Mouse (Mus musculus) hindbrain, embryonic 14.5 days (tissue): ENCODE results near the gene Isoc2a. TPM values are rescaled to one million over a fixed set of nuclear protein-coding genes. Genes with fewer than 3 reads are reported as not detected.

Source experiments
- ATAC-seq: fragments of 200-750 bp; cut with Nextera tagmentation; 2 replicates; pipeline ENCODE4 v1.8.0; 2017; ENCODE audit warnings: moderate number of reproducible peaks, mild to moderate bottlenecking, moderate TSS enrichment, moderate library complexity; ENCODE audit not compliant: low FRiP score
- DNase-seq: peaks from one replicate; pipeline ENCODE4 v3.0.0-alpha.2; 2015; ENCODE audit warnings: low spot score
- H3K27ac ChIP-seq: fragments of 300-500 bp; sonication (generic); 2 replicates; pipeline ENCODE4 v1.5.1; 2014; ENCODE audit warnings: mild to moderate bottlenecking, moderate library complexity
- H3K27me3 ChIP-seq: fragments of 300-500 bp; sonication (generic); 2 replicates; pipeline ENCODE4 v1.6.1; 2014; ENCODE audit warnings: mild to moderate bottlenecking, low read length, mixed read lengths; ENCODE audit not compliant: control insufficient read depth, insufficient read depth
- H3K36me3 ChIP-seq: fragments of 300-500 bp; sonication (generic); replicated peaks from 2 replicates; pipeline ENCODE4 v1.6.1; 2014; ENCODE audit not compliant: control insufficient read depth, insufficient read depth
- H3K4me1 ChIP-seq: fragments of 300-500 bp; sonication (generic); replicated peaks from 2 replicates; pipeline ENCODE4 v1.6.1; 2014; ENCODE audit warnings: antibody characterized with exemption, low read length, mixed read lengths; ENCODE audit not compliant: control insufficient read depth, insufficient read depth
- H3K4me2 ChIP-seq: fragments of 300-500 bp; sonication (generic); replicated peaks from 2 replicates; pipeline ENCODE4 v1.6.1; 2014; ENCODE audit warnings: mild to moderate bottlenecking, moderate library complexity
- H3K4me3 ChIP-seq: fragments of 300-500 bp; sonication (generic); replicated peaks from 2 replicates; pipeline ENCODE4 v1.5.1; 2014; ENCODE audit warnings: mild to moderate bottlenecking, low read length
- H3K9ac ChIP-seq: fragments of 300-500 bp; sonication (generic); 2 replicates; pipeline ENCODE4 v1.6.1; 2014
- H3K9me3 ChIP-seq: fragments of 300-500 bp; sonication (generic); 2 replicates; pipeline ENCODE4 v1.6.1; 2016; ENCODE audit warnings: low read length; ENCODE audit not compliant: control insufficient read depth
- WGBS: fragments of 180-500 bp; shearing (Covaris S2); extraction: QIAGEN DNeasy Blood & Tissue Kit; methylation state at CpG from one replicate; pipeline ENCODE4 v1.1.7; 2014; 5-methylcytosine and 5-hydroxymethylcytosine counted together
- polyA plus RNA-seq: library from polyadenylated mRNA; unstranded; fragments of >200 nt; fragmentation: Nextera tagmentation; extraction: Ambion mirVana; gene quantifications from 2 replicates; pipeline ENCODE4 v1.2.1, GENCODE M21; 2014

Isoc2a gene
- polyA plus RNA-seq, 1 experiment from 2014 or later: 0.47 TPM

DNA sequence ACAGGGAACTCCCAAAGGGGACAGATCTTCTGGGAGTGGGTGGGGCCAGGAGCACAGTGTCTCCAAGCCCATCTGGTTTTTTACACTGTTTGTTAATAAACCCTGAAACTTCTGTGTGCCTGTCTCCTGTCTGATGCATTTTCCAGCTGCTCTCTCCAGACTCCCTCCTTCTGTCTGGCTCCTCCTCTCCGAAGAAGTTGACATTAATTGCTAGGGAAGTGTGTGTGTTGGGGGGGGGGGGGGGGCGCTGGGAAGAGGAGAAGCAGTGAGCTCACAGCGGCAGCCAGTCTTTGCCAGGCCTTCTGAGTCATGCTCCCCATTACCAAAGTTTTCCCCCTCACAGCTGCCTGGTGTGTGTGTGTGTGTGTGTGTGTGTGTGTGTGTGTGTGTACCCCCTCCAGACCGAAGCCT, 47.9 kb downstream of the Isoc2a start:
- Histone ChIP-seq H3K4me1 (peaks cover 38% of the 10 kb centered on the region), H3K4me2 (peak overlapping the region; percentile 82), H3K4me3 (no peak overlapping the region), H3K36me3 (peaks cover 14% of the 10 kb centered on the region), H3K9me3 (no peaks in the 10 kb centered on the region), H3K27ac (peak overlapping the region; percentile 98), H3K9ac (no peak overlapping the region), H3K27me3 (no peaks in the 10 kb centered on the region)
- WGBS: 9% methylated on average over 3 of the region's 4 CpGs
- DNase-seq: no peak
- no peak for ATAC-seq

DNA sequence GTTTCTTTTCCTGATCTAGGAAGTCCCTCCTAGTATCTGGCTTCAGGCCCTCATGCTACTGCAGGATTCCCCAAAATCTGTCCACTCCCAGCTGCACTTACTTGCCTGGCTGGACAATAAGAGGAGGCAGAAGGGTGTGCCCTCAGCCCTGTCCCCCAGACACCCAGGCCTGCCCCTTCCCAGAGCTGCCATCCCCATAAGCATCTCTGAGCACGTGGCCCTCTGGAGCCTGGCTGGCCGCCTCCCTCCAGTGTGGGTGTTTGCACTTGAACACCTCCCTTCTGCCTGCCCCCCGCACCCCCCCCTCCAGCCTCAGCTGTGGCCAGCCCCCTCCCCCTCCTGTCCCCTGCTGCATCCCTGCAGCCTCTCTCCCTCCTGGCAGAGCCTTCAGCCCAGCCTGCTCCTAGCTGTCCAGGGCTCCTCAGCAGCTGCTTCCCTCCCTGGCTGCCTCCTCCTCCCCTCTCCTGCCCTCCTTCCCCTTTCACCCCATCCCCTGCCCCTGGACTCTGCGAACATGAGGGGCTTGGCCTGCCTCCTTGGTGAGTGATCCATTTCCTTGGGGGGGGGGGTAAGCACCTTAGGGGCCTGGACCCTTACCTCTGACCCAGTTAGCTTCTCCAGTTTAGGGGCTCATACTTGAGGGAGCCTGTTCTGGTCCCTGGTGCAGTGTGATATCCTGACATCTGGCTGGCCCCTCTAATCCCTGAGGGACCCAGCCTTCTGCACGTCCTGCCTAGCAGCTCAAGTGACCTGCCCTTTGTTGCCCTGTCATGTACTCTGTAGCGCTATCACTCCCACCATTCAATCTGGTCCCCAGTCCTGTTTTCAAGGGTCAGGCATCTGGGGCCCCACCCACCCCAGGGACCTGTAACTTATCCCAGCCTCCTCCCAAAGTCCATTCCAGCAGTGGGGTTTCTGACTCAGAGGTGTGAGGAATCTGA, 48.8 kb downstream of the Isoc2a start, which contains the start of gene Ssc5d:
TSS of gene Ssc5d (plus strand) at position 345 of the 941 bp plus-strand sequence.
- WGBS: 3% methylated on average over 6 of the region's 6 CpGs
- Histone ChIP-seq H3K27me3 (no peaks in the 10 kb centered on the region), H3K9ac (peak within 1 kb of the TSS; percentile 66; the same call in 1 of the 2 replicates), H3K36me3 (peaks cover 6% of the 10 kb centered on the region), H3K4me1 (peaks cover 38% of the 10 kb centered on the region), H3K4me2 (peak within 1 kb of the TSS; percentile 82), H3K4me3 (no peak within 1 kb of the TSS), H3K27ac (peak within 1 kb of the TSS; percentile 98), H3K9me3 (no peaks in the 10 kb centered on the region)
- no peak for DNase-seq
- no peak for ATAC-seq

DNA sequence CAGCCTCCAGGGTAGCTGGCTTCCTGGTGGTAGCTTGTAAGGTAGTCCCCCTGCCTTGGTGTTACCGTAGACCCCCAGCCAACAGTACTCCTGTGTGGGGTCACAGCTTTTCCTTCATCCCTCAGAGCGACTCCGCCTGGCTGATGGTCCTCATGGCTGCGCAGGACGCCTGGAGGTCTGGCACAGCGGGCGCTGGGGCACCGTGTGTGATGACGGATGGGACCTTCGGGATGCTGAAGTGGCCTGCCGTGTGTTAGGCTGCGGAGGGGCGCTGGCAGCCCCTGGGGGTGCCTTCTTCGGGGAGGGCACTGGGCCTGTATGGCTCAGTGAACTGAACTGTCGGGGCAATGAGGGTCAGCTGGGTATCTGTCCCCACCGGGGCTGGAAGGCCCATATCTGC, 49.9 kb downstream of the Isoc2a start:
- 63% methylated on average over 16 of the region's 16 CpGs for WGBS

DNA sequence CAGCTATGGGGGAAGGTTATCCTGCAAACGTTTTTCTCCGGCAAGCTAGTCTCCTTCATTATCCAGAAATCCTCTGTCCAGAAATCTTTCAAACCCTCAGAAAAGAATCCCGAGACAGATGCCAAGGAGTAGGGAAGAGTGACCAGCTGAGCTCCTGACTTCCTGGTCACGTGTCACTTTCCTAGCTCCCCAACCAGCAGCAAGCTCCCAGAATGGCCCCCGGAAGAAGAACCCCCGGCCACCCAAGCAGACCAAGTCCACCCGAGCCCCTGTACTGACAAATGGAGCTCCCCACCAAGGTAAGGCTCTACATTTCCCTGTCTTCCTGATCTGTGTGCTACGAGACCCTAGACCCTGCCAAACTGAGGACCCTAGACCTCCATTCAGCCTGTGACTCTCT, 50.8 kb downstream of the Isoc2a start:
- Histone ChIP-seq H3K4me1 (peaks cover 28% of the 10 kb centered on the region), H3K9me3 (no peaks in the 10 kb centered on the region), H3K4me3 (no peak overlapping the region), H3K4me2 (no peak overlapping the region), H3K9ac (no peak overlapping the region), H3K36me3 (no peaks in the 10 kb centered on the region), H3K27me3 (no peaks in the 10 kb centered on the region), H3K27ac (no peak overlapping the region)
- 67% methylated on average over 8 of the region's 8 CpGs for WGBS
- ATAC-seq (no peak), DNase-seq (no peak)

More for the DNA sequence above, 49.9 kb downstream of the Isoc2a start:
- ATAC-seq: no peak
- Histone ChIP-seq H3K4me3 (no peak overlapping the region), H3K27ac (no peak overlapping the region), H3K9me3 (no peaks in the 10 kb centered on the region), H3K36me3 (no peaks in the 10 kb centered on the region), H3K4me1 (peaks cover 34% of the 10 kb centered on the region), H3K4me2 (no peak overlapping the region), H3K9ac (0 out of 2 replicates have a peak overlapping the region, but pooled peaks have one; percentile 25), H3K27me3 (no peaks in the 10 kb centered on the region)
- no peak for DNase-seq

DNA sequence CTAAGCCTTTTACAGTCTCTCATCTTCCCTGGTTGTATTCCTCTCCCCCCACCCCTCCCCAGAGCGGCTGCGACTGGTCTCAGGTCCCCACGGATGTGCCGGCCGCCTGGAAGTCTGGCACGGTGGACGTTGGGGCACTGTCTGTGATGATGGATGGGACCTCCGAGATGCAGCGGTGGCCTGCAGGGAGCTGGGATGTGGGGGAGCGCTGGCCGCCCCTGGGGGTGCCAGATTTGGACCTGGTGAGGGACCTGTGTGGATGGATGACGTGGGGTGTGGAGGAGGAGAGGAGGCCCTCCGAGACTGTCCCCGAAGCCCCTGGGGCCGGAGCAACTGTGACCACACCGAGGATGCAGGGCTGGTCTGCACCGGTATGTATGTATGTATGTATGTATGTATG, 51.4 kb downstream of the Isoc2a start:
- no peak for DNase-seq
- no peak overlapping the region for H3K27ac ChIP-seq
- no peaks in the 10 kb centered on the region for H3K36me3 ChIP-seq
- H3K27me3 ChIP-seq: no peaks in the 10 kb centered on the region
- peaks cover 28% of the 10 kb centered on the region for H3K4me1 ChIP-seq
- no peak overlapping the region for H3K4me3 ChIP-seq
- no peak for ATAC-seq
- no peak overlapping the region for H3K4me2 ChIP-seq
- H3K9me3 ChIP-seq: no peaks in the 10 kb centered on the region
- no peak overlapping the region for H3K9ac ChIP-seq
- 67% methylated on average over 16 of the region's 17 CpGs for WGBS

DNA sequence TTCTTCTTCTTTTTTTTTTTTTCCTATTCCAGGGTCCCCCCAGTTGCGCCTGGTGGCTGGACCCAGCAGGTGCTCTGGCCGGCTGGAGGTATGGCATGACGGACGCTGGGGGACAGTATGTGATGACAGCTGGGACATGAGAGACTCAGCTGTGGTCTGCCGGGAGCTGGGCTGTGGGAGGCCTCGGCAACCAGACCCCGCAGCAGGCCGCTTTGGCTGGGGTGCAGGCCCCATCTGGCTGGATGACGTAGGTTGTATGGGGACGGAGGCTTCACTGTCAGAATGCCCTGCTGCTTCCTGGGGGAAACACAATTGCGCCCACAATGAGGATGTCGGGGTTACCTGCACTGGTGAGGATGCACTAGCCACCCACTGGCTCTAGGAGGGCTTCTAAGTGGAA, 56.1 kb downstream of the Isoc2a start:
- WGBS: 66% methylated on average over 12 of the region's 12 CpGs
- Histone ChIP-seq H3K9ac (no peak overlapping the region), H3K4me3 (no peak overlapping the region), H3K4me1 (no peaks in the 10 kb centered on the region), H3K4me2 (no peak overlapping the region), H3K27me3 (no peaks in the 10 kb centered on the region), H3K36me3 (no peaks in the 10 kb centered on the region), H3K9me3 (no peaks in the 10 kb centered on the region), H3K27ac (no peak overlapping the region)
- no peak for ATAC-seq
- no peak for DNase-seq

DNA sequence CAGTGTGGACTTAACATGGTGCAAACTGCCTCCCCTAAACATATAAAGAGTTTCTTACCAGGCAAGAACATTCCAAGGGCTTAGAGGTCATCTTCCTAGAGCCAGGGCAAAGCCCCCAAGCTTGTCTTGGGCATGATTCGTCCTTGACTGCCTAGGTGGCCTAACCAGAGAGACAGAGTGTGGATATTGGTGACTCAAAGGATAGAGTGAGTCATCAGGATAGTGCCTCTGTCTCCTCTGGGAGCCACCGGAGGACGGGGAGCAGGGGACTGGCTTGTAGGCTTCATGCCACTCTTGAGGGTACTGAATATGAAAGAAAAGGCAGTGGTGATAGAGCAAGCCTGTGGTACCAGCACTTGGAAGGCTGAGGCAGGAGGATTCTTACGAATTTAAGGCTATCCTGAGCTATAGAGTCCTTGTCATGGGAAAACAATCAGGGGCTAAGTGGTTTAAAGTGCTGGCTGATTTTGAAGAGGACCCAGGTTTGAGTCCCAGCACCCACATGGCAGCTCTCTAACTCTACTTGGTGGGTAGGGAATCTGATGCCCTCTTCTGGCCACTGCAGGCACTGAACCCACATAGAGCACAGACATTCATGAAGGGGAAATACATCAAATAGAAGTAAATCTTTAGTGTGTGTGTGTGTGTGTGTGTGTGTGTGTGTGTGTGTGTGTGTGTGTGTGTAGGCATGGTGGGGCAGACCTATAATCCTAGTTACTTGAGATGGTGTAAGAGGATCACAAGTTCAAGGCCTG, 57.4 kb downstream of the Isoc2a start:
- no peak for DNase-seq
- Histone ChIP-seq H3K4me3 (no peak overlapping the region), H3K27me3 (no peaks in the 10 kb centered on the region), H3K9ac (no peak overlapping the region), H3K9me3 (no peaks in the 10 kb centered on the region), H3K4me1 (no peaks in the 10 kb centered on the region), H3K4me2 (no peak overlapping the region), H3K36me3 (no peaks in the 10 kb centered on the region), H3K27ac (no peak overlapping the region)
- no peak for ATAC-seq
- WGBS: 74% methylated on average over 4 of the region's 4 CpGs

DNA sequence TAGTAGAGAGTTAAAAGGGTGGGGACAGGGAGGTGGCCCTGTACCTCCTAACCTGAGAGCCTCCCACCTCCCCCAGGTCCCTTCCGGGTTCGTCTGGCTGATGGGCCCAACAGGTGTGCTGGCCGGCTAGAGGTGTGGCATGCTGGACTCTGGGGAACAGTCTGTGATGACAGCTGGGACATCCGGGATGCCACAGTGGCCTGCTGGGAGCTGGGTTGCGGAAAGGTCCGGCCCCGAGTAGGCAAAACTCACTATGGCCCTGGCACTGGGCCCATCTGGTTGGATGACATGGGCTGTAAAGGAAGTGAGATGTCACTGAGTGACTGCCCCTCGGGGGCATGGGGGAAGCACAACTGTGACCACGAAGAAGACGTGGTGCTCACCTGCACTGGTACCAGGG, 59.9 kb downstream of the Isoc2a start:
- Histone ChIP-seq H3K9me3 (no peaks in the 10 kb centered on the region), H3K27me3 (no peaks in the 10 kb centered on the region), H3K9ac (no peak overlapping the region), H3K4me3 (no peak overlapping the region), H3K4me1 (no peaks in the 10 kb centered on the region), H3K36me3 (no peaks in the 10 kb centered on the region), H3K27ac (no peak overlapping the region), H3K4me2 (no peak overlapping the region)
- DNase-seq (no peak), ATAC-seq (no peak)
- WGBS: 77% methylated on average over 10 of the region's 10 CpGs

DNA sequence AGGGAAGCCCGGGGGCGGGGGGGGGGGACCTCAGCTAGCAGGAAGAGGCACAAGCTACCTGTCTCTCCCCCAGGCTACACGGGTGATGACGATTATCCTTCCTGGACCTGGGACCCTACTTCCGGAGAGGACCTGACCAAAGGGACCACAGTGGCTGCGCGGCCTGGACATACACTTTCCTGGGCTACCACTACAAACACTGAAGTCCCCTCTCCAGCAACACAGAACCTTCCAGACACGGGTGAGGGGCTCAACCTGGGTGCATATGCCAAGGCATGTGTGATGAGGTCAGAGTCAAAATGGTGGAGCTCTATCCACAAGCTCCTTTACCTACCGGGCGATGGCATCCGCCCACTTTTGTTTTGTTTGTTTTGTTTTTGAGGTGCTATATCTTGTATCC, 60.4 kb downstream of the Isoc2a start:
- no peak overlapping the region for H3K9ac ChIP-seq
- no peak overlapping the region for H3K27ac ChIP-seq
- H3K27me3 ChIP-seq: no peaks in the 10 kb centered on the region
- H3K9me3 ChIP-seq: no peaks in the 10 kb centered on the region
- no peaks in the 10 kb centered on the region for H3K4me1 ChIP-seq
- H3K4me2 ChIP-seq: no peak overlapping the region
- DNase-seq (no peak), ATAC-seq (no peak)
- H3K36me3 ChIP-seq: no peaks in the 10 kb centered on the region
- no peak overlapping the region for H3K4me3 ChIP-seq
- 81% methylated on average over 10 of the region's 11 CpGs for WGBS
